Mouse (Mus musculus): ENCODE data around the gene Pdpk1.

DNA sequence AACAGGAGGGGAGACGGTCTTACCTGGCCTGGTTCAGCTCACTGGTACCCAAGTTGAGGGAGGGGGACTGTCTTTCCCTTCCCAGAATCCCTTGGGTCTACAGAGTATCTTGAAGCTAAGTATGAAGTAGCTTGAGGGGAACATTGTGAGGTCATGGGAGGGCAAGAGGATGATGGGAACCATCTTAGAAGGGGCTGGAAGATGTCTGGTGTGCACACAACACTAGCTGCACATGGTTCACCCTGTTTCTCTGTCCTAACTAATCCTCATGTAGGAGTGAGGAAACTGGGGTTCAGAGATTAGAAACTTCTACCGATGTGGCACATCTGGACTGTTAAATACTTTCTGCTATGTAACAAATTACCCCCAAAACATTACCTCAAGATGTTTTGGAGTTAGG is at the start of gene Pdpk1:
- no peak for TF ChIP-seq CTCF (IDR thresholded peaks at IDR 0.05; ENCODE audit: borderline replicate concordance, control insufficient read depth, extremely low read depth, insufficient read depth, low read length, poor library complexity)
- no peak for TF ChIP-seq POLR2A (IDR thresholded peaks at IDR 0.05; ENCODE audit: control insufficient read depth, extremely low read depth, insufficient read depth, low read length, poor library complexity)
